Mouse (Mus musculus): Measurements from ENCODE around the gene Acsl1. TPM values are rescaled to one million over a fixed set of nuclear protein-coding genes. Genes with fewer than 3 reads are reported as not detected.

Gene Acsl1
- polyA plus RNA-seq, 1 experiment from 2014 or later: 15.7 TPM

- DNase-seq: peak; percentile 73
- Histone ChIP-seq H3K27me3 (ENCODE audit: insufficient read depth, low read length) (no peaks in the 10 kb centered on the region), H3K4me1 (ENCODE audit: insufficient read depth) (no peaks in the 10 kb centered on the region), H3K27ac (ENCODE audit: low read depth) (no peak overlapping the region), H3K4me3 (ENCODE audit: low read depth, low read length) (no peak overlapping the region), H3K9me3 (ENCODE audit: low read depth, low read length) (no peaks in the 10 kb centered on the region), H3K36me3 (ENCODE audit: insufficient read depth) (peaks cover 44% of the 10 kb centered on the region), H3K4me2 (no peak overlapping the region), H3K9ac (no peak overlapping the region)
- WGBS: 68% methylated on average over 6 of the region's 6 CpGs
- TF ChIP-seq CTCF (IDR thresholded peaks at IDR 0.05; ENCODE audit: low read depth): peak; percentile 59
- no peak for ATAC-seq (ENCODE audit: insufficient read depth)
Observed at GRCm38 (mm10) chr8:46559428-46559827, 88.6 kb downstream of the Acsl1 start.

DNA sequence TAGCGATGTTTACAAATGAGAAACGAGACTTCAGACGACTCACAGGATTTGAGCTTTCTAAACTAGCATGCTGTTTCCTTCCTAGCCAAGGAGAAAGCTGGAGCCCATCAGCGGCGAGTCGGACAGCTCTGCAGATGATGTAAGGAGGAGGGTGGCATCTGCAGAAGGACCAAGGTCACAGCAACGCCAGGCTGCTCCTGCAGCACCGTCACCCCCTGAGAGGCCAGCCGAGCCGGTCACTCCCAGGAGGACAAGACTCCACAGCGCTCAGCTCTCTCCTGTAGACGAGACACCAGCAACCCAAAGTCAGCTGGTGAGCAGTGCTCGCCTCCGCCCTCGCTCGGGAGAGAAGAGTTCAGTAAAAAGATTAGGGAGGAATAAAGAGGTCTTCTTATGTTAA, 91.5 kb downstream of the Acsl1 start:
- Histone ChIP-seq H3K4me2 (no peak overlapping the region), H3K9ac (no peak overlapping the region), H3K27me3 (ENCODE audit: insufficient read depth, low read length) (no peaks in the 10 kb centered on the region), H3K36me3 (ENCODE audit: insufficient read depth) (peaks cover 34% of the 10 kb centered on the region), H3K27ac (ENCODE audit: low read depth) (no peak overlapping the region), H3K9me3 (ENCODE audit: low read depth, low read length) (no peaks in the 10 kb centered on the region), H3K4me1 (ENCODE audit: insufficient read depth) (no peaks in the 10 kb centered on the region), H3K4me3 (ENCODE audit: low read depth, low read length) (no peak overlapping the region)
- WGBS: 80% methylated on average over 16 of the region's 16 CpGs
- TF ChIP-seq CTCF (IDR thresholded peaks at IDR 0.05; ENCODE audit: low read depth): no peak
- DNase-seq (no peak), ATAC-seq (ENCODE audit: insufficient read depth) (no peak)

DNA sequence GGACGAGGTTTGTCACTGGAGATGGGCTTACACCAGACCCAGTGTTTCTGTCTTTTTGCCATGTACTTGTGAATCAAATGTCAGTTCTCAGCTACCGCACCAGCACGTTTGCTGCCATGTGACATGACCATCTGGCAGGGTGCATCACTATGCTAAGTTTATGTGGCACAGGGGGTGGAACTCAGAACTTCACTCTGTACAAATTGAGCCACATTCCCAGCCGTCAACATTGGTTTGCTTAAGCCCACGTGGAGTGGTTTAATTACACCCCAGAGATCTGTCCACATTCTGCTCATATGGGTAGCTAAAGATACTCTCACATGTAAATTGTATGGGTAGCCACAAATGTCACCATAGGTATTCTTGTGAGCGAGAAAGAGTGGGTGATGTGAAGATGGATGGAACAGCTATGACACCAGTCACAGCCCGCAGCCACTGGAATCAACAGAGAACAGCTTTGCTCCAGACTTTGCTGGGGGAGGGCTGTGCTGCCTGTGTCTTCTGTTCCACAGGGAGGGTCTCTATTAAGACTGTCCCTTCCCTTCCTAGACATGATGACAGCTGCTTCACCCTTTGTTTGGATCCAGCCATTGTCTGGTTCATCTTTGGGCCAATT, 96.2 kb downstream of the Acsl1 start:
- Histone ChIP-seq H3K36me3 (ENCODE audit: insufficient read depth) (peaks cover 19% of the 10 kb centered on the region), H3K27ac (ENCODE audit: low read depth) (peak overlapping the region; percentile 19; the same call in 1 of the 2 replicates), H3K27me3 (ENCODE audit: insufficient read depth, low read length) (no peaks in the 10 kb centered on the region), H3K4me3 (ENCODE audit: low read depth, low read length) (no peak overlapping the region), H3K4me1 (ENCODE audit: insufficient read depth) (no peaks in the 10 kb centered on the region; the same call in 1 of the 2 replicates), H3K9me3 (ENCODE audit: low read depth, low read length) (no peaks in the 10 kb centered on the region), H3K4me2 (no peak overlapping the region), H3K9ac (no peak overlapping the region)
- DNase-seq (no peak), ATAC-seq (ENCODE audit: insufficient read depth) (no peak)
- 72% methylated on average over 7 of the region's 7 CpGs for WGBS
- no peak for TF ChIP-seq CTCF (IDR thresholded peaks at IDR 0.05; ENCODE audit: low read depth)

DNA sequence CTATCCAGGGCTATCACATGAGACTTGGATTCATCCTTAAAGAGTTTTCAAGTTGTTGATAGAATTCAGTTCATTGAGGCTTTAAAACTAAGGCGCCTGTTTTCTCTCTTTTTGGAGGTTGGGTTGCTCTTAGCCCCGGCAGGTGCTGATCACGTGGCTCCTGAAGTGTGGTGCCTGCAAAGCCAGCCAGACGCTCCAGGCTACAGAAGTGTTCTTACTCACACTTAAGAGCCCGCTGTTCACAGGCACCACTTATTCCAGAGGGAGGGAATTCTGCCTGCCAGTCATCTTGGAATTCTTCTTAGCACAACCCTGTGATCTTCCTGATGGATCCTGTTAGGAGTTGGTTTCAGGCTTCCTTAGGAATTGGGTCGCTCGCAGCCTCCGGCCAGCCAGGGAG, 97.1 kb downstream of the Acsl1 start:
- Histone ChIP-seq H3K36me3 (ENCODE audit: insufficient read depth) (peaks cover 24% of the 10 kb centered on the region), H3K4me1 (ENCODE audit: insufficient read depth) (no peaks in the 10 kb centered on the region; the same call in 1 of the 2 replicates), H3K4me2 (no peak overlapping the region), H3K9ac (no peak overlapping the region), H3K9me3 (ENCODE audit: low read depth, low read length) (no peaks in the 10 kb centered on the region), H3K27me3 (ENCODE audit: insufficient read depth, low read length) (no peaks in the 10 kb centered on the region), H3K27ac (ENCODE audit: low read depth) (peak overlapping the region; percentile 58), H3K4me3 (ENCODE audit: low read depth, low read length) (no peak overlapping the region)
- peak; percentile 60; the same call in 1 of the 2 replicates for ATAC-seq (ENCODE audit: insufficient read depth)
- WGBS: 66% methylated on average over 8 of the region's 8 CpGs
- no peak for TF ChIP-seq CTCF (IDR thresholded peaks at IDR 0.05; ENCODE audit: low read depth)
- DNase-seq: peak; percentile 61

DNA sequence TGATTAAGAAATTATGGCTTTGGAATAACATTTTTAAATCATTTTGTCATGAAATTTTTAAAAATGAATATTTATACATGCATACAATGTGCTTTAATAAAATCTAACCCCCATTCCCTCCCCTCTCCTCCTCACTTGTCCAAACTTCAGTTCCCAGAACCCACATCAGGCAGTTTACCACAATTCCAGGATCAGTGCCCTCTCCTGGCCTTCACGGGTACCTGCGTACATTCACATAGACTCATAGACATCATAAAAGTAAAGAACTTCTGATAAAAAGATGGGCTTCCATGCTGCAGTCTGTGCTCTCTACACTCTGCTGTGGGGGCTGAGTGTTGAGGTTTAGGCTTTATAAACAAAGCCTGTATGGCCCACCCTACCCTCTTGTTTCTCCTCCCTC, 98.1 kb downstream of the Acsl1 start:
- 78% methylated on average over 2 of the region's 2 CpGs for WGBS
- H3K9me3 ChIP-seq (ENCODE audit: low read depth, low read length): no peaks in the 10 kb centered on the region
- H3K9ac ChIP-seq: no peak overlapping the region
- peaks cover 33% of the 10 kb centered on the region for H3K36me3 ChIP-seq (ENCODE audit: insufficient read depth)
- H3K27ac ChIP-seq (ENCODE audit: low read depth): no peak overlapping the region
- TF ChIP-seq CTCF (IDR thresholded peaks at IDR 0.05; ENCODE audit: low read depth): peak; percentile 49
- no peaks in the 10 kb centered on the region for H3K27me3 ChIP-seq (ENCODE audit: insufficient read depth, low read length)
- DNase-seq: peak; percentile 26
- ATAC-seq (ENCODE audit: insufficient read depth): no peak
- H3K4me1 ChIP-seq (ENCODE audit: insufficient read depth): no peaks in the 10 kb centered on the region; the same call in 1 of the 2 replicates
- H3K4me3 ChIP-seq (ENCODE audit: low read depth, low read length): no peak overlapping the region
- H3K4me2 ChIP-seq: no peak overlapping the region

GRCm38 (mm10) chr8:46569659-46570441, 99.0 kb downstream of the Acsl1 start:
- Histone ChIP-seq H3K4me1 (ENCODE audit: insufficient read depth) (no peaks in the 10 kb centered on the region; the same call in 1 of the 2 replicates), H3K9ac (no peak overlapping the region), H3K36me3 (ENCODE audit: insufficient read depth) (peaks cover 37% of the 10 kb centered on the region), H3K27me3 (ENCODE audit: insufficient read depth, low read length) (no peaks in the 10 kb centered on the region), H3K4me3 (ENCODE audit: low read depth, low read length) (no peak overlapping the region), H3K4me2 (no peak overlapping the region), H3K27ac (ENCODE audit: low read depth) (no peak overlapping the region), H3K9me3 (ENCODE audit: low read depth, low read length) (no peaks in the 10 kb centered on the region)
- TF ChIP-seq CTCF (IDR thresholded peaks at IDR 0.05; ENCODE audit: low read depth): no peak
- DNase-seq: peak; percentile 69
- WGBS: 69% methylated on average over 19 of the region's 19 CpGs
- ATAC-seq (ENCODE audit: insufficient read depth): peak; percentile 48

- Histone ChIP-seq H3K4me1 (ENCODE audit: insufficient read depth) (no peaks in the 10 kb centered on the region; the same call in 1 of the 2 replicates), H3K36me3 (ENCODE audit: insufficient read depth) (peaks cover 42% of the 10 kb centered on the region), H3K27ac (ENCODE audit: low read depth) (no peak overlapping the region), H3K4me3 (ENCODE audit: low read depth, low read length) (no peak overlapping the region), H3K9ac (no peak overlapping the region), H3K9me3 (ENCODE audit: low read depth, low read length) (no peaks in the 10 kb centered on the region), H3K27me3 (ENCODE audit: insufficient read depth, low read length) (no peaks in the 10 kb centered on the region), H3K4me2 (no peak overlapping the region)
- ATAC-seq (ENCODE audit: insufficient read depth): peak; percentile 33; the same call in 1 of the 2 replicates
- no peak for TF ChIP-seq CTCF (IDR thresholded peaks at IDR 0.05; ENCODE audit: low read depth)
- 78% methylated on average over 11 of the region's 14 CpGs for WGBS
- DNase-seq: peak; percentile 43
Observed at GRCm38 (mm10) chr8:46570673-46571072, 99.8 kb downstream of the Acsl1 start.

Data from lung, embryonic 14.5 days (tissue).